Mouse (Mus musculus) C2C12 (cell line): Measurements from ENCODE around the gene Ilf2.

Source experiments
- CEBPB ChIP-seq: IDR thresholded peaks from one replicate; pipeline ENCODE4 v1.6.1; 2011; ENCODE audit warnings: low read depth, mild to moderate bottlenecking, control low read depth, moderate library complexity
- CTCF ChIP-seq: IDR thresholded peaks from one replicate; pipeline ENCODE4 v1.5.1; 2011; ENCODE audit not compliant: control insufficient read depth, insufficient read depth, insufficient read length
- FOSL1 ChIP-seq: IDR thresholded peaks from one replicate; pipeline ENCODE4 v1.8.0; 2011; ENCODE audit warnings: mild to moderate bottlenecking, low read length; ENCODE audit not compliant: poor library complexity, insufficient read depth, severe bottlenecking
- MAX ChIP-seq: IDR thresholded peaks from one replicate; pipeline ENCODE4 v1.6.1; 2011; ENCODE audit warnings: mild to moderate bottlenecking, control low read depth
- MYOD1 ChIP-seq: IDR thresholded peaks from one replicate; pipeline ENCODE4 v1.6.1; 2011; ENCODE audit warnings: low read depth; ENCODE audit not compliant: control insufficient read depth, insufficient read length
- MYOG ChIP-seq: IDR thresholded peaks from one replicate; pipeline ENCODE4 v1.6.1; 2011; ENCODE audit not compliant: control insufficient read depth, insufficient read length; ENCODE audit errors: extremely low read depth
- USF1 ChIP-seq: IDR thresholded peaks from one replicate; pipeline ENCODE4 v1.6.1; 2011; ENCODE audit warnings: low read depth, mild to moderate bottlenecking, control low read depth, moderate library complexity

GRCm38 (mm10) chr3:90429576-90429975 is 46.4 kb upstream of the Ilf2 start:
- TF ChIP-seq USF1: no peak
- no peak for TF ChIP-seq CEBPB
- no peak for TF ChIP-seq CTCF
- TF ChIP-seq MAX: no peak
- no peak for TF ChIP-seq FOSL1
- TF ChIP-seq MYOD1: no peak
- TF ChIP-seq MYOG: no peak
